Mouse (Mus musculus) right cerebral cortex, postnatal 14 days (tissue): ENCODE results near the gene Olfr484.
"Not testable (repeated sequence)": the region's sequence is repeated elsewhere in the genome, so short reads cannot be mapped to it uniquely, and the experiment has no call there.

Experiments used
- DNase-seq: peaks from one replicate; pipeline ENCODE4 v3.0.0; 2022

Gene Olfr484

DNA sequence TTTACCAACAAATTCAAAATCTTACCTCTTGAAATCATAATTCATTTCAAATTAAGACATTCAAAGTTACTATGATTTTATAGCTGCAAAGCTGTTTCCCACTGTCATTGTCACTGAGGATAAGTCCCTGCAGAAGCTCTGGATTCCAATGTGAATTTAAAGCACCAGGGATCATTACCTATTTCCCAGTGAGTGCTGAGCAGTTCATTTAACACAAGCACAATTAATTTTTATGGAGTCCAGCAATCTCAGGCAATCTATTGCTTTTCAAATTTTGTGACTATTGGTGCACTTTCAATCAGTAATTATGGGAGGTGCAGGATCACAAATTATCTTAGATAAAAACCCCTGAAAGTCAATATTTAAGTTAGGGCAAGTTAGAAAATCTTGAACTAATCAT, at the start of gene Olfr484:
Gene Olfr484 (minus strand): TSS at position 101 of the 400 bp plus-strand sequence.
- DNase-seq, result no peak

DNA sequence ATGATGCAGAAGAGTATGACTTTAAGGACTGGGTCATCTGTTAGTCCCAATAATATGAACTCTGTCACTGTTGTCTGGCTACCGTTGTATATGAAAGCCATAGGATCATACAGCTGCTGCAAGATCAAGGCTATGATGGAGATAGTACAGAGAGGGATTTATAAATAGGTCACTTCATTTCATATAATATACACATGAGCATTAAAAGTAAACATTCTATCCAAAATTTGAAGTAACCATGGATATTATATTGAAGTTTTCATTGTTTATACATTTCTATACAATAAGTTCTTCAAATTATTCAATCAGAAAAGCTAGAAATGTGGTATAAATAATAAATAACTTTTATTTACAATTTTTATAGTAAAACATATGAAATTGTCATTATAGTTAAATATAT, 45.4 kb upstream of the Olfr484 start, which contains the start of gene Olfr486:
Gene Olfr486 (minus strand): TSS at position 101 of the 400 bp plus-strand sequence.
- DNase-seq, result not testable (repeated sequence)

DNA sequence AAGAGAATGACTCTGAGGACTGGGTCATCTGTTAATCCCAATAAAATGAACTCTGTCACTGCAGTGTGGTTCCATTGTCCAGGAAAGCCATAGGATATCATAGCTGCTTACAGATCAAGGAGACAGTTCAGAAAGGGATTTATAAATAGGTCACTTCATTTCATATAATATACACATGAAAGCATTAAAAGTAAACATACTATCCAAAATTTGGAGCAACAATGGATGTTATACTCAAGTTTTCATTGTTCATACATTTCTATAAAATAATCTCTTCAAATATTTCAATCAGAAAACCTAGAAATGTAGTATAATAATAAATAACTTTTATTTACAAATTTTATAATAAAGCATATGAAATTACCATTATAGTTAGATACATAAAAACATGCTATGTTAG, 32.5 kb upstream of the Olfr484 start, which contains the start of gene Olfr485:
Gene Olfr485 (minus strand): TSS at position 101 of the 400 bp plus-strand sequence.
- no peak for DNase-seq

DNA sequence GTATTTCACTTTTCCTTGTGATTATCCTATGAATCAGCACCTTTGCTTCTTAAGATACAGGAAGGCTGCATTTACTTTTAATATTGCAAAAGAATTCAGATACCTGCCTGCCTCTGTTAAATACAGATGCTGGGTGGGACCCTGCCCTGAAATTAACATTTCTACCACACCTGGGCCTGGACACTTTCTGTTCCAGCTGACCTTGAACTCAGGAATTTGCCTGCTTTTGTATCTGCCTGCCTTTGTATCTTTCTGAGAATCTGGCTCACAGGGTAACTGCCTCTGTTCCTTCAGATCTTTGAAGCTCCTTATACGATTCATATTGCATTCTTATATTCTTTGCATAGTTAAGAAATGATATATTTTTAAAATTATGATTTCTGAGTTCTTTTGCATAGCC, 5.8 kb downstream of the Olfr484 start:
- no peak for DNase-seq

DNA sequence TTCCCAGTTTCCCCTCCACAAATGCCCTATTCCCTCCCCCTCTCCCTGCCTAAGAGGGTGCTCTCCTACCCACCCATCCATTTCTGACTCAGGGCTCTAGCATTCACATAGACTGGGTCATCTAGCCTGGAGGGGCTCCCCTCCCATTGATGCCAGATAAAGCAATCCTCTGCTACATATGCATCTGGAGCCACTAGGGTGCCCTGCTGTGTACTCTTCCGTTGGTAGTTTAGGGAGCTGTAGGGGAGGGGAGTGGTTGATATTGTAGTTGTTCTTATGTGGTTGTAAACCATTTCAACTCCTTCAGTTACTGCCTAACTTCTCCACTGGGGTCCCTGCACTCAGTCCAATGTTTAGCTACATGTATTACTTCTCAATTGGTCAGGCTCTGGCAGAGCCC, 6.6 kb downstream of the Olfr484 start:
- DNase-seq, result no peak

DNA sequence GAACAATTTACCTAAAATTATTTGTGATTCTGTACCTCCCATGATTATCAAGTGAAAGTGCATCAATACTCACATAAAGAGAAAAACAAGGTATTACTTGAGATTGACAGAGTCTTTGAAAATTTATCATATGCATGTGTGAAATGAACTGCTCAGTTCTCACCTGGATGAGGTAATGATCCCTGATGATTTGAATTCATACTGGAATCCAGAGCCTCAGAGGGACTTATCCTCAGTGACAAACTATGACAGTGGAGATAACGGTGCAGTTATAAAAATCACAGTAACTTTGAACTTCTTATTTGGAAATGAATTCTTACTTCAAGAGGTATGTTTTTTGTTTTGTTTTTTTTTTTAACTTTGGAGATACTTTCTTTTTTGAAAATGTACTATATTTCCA, 26.7 kb downstream of the Olfr484 start, which contains the start of gene Olfr483:
Gene Olfr483 (plus strand): TSS at position 301 of the 400 bp plus-strand sequence.
- DNase-seq, result no peak

DNA sequence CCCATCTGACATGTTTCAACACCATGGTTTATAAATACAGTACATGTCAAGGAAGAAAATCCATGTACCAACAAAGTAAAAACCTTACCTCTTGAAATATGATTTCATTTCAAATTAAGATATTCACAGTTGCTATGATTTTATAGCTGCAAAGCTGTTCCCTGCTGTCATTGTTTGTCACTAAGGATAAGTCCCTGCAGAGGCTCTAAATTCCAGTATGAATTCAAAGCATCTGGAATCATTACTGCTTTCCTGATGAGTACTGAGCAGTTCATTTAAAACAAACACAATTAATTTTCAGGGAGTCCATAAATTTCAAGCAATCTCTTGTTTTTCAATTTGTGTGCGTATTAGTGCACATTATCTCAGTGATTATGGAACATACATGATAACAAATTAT, 29.8 kb downstream of the Olfr484 start, which contains the start of gene Olfr482:
Gene Olfr482 (minus strand): TSS at position 101 of the 400 bp plus-strand sequence.
- no peak for DNase-seq

DNA sequence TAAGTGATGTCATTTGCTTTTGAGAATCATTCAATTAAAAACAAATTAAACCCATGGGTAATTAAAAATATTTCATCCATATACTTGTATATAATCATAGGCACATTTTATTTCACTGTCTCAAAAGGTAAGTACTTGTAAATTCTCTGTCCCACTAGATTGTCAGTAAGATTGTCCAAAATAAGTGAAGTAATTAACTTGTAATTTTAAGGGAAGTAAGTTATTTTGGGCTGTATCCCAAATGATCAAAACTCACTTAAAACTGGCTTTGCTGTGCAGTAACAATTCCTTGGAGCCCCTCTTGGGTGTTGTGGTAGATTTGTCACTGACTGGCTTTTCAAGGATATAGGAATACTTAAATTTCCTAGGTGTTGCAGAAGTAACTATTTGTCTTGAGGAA, 47.7 kb downstream of the Olfr484 start, which contains the start of gene Olfr481:
Gene Olfr481 (plus strand): TSS at position 301 of the 400 bp plus-strand sequence.
- DNase-seq, result no peak
